In the genomic region with DNA sequence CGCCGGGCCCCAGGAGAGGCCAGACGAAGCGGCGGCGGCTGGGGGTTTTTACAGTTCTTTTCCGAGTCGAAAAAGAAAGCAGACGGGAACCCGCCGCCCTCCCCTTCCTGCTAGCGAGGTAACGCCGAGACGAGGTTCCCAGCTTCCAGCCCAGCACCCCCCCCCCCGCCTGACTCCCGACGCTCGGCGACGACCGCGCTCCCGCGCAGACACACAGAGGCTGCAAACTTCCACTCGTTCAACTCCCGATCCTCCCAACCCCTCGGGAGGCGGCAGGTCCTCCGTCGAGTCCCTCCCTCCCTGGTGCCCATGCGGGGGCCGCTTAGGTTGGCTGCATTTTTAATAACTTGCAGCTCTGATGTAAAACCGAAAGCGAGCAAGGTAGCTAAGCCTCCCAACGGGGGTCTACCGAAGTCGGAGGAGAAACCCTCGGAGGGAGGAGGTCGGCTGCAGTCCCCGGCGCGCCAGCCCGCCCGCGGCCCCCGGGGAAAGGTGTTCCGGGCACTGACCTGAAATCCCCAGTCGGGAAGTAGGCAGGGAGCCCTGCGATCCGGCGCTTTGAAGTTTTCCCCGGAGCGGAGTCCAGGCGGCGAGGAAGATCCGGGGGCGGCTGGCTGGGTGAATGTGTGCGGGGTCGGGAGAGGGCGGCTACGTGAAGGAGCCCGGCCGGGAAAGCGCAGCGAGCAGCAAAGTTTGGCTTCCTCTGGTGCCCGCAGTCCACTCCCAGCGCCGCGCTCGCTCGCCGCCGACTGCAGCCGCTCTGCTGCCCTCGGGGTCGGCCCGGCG, we compare ENCODE assay signal across 8 mouse cellular contexts.
DNase-seq lines count a peak whose midpoint lies in the region; ATAC-seq and TF ChIP-seq lines count a peak whose summit lies in the region.

No protein-coding gene starts in this region.

- no peak overlapping the region for H3K27ac ChIP-seq in bone marrow macrophage, adult 2 months (ENCODE audit: insufficient read depth, low read depth, low read length)
- H3K27ac ChIP-seq in forebrain, postnatal 0 days (ENCODE audit: low read depth, low read length): peak overlapping the region; percentile 84
- peak overlapping the region; percentile 59 for H3K27ac ChIP-seq in liver, embryonic 13.5 days
- peak overlapping the region; percentile 87 for H3K27ac ChIP-seq in neural tube, embryonic 11.5 days (ENCODE audit: low read depth, low read length)

- 0 out of 2 replicates have a peak, but pooled peaks cover 2% of the 10 kb centered on the region for H3K27me3 ChIP-seq in forebrain, postnatal 0 days (ENCODE audit: insufficient read depth, low read length)
- H3K27me3 ChIP-seq in liver, embryonic 13.5 days: peaks cover 96% of the 10 kb centered on the region
- H3K27me3 ChIP-seq in neural tube, embryonic 11.5 days (ENCODE audit: control insufficient read depth, insufficient read depth, low read length): peaks cover 60% of the 10 kb centered on the region

- ATAC-seq in forebrain, postnatal 0 days: peak; percentile 5; the same call in 1 of the 2 replicates
- peak; percentile 0; the same call in 1 of the 2 replicates for ATAC-seq in liver, embryonic 13.5 days (ENCODE audit: low read depth)
- no peak; the same call in 1 of the 2 replicates for ATAC-seq in neural tube, embryonic 11.5 days (ENCODE audit: insufficient read depth, low FRiP score, low TSS enrichment)

- no peaks in the 10 kb centered on the region for H3K36me3 ChIP-seq in forebrain, postnatal 0 days (ENCODE audit: insufficient read depth)
- H3K36me3 ChIP-seq in liver, embryonic 13.5 days: no peaks in the 10 kb centered on the region
- no peaks in the 10 kb centered on the region for H3K36me3 ChIP-seq in neural tube, embryonic 11.5 days (ENCODE audit: control insufficient read depth, insufficient read depth, low read length)

- WGBS in forebrain, postnatal 0 days: 6% methylated on average over 63 of the region's 79 CpGs
- WGBS in liver, embryonic 13.5 days (ENCODE audit: insufficient replicate concordance): 3% methylated on average over 65 of the region's 79 CpGs
- 3% methylated on average over 56 of the region's 79 CpGs for WGBS in neural tube, embryonic 11.5 days

- H3K4me1 ChIP-seq in bone marrow macrophage, adult 2 months (ENCODE audit: control insufficient read depth, insufficient read depth, low read length): peaks cover 2% of the 10 kb centered on the region; the same call in 1 of the 2 replicates
- no peaks in the 10 kb centered on the region for H3K4me1 ChIP-seq in forebrain, postnatal 0 days (ENCODE audit: insufficient read depth)
- peaks cover 40% of the 10 kb centered on the region for H3K4me1 ChIP-seq in liver, embryonic 13.5 days (replicated peaks)
- H3K4me1 ChIP-seq in neural tube, embryonic 11.5 days (ENCODE audit: control insufficient read depth, insufficient read depth, low read length): peaks cover 17% of the 10 kb centered on the region; the same call in 1 of the 2 replicates

- intact Hi-C loops in left cerebral cortex, postnatal 36 days (cut with DNase I): loop anchor here (2.0 to 5.0 kb wide), 2 partner anchors 73 to 277 kb away; no protein-coding TSS in a partner anchor
- intact Hi-C loops in left cerebral cortex, postnatal 4 days (cut with DNase I): loop anchor here (5.0 kb wide), 1 partner anchor 72 kb away; no protein-coding TSS in a partner anchor

- H3K9ac ChIP-seq in forebrain, postnatal 0 days: peak overlapping the region; percentile 58
- H3K9ac ChIP-seq in liver, embryonic 13.5 days: peak overlapping the region; percentile 81
- H3K9ac ChIP-seq in neural tube, embryonic 11.5 days (ENCODE audit: low read length): peak overlapping the region; percentile 81

- H3K9me3 ChIP-seq in forebrain, postnatal 0 days (ENCODE audit: low read length): no peaks in the 10 kb centered on the region
- no peaks in the 10 kb centered on the region for H3K9me3 ChIP-seq in liver, embryonic 13.5 days (replicated peaks)
- H3K9me3 ChIP-seq in neural tube, embryonic 11.5 days (ENCODE audit: control insufficient read depth, low read length): no peaks in the 10 kb centered on the region

- DNase-seq in left cerebral cortex, postnatal 36 days (ENCODE audit: low spot score in 2 of 2): peak; percentile 36 to 39
- DNase-seq in left cerebral cortex, postnatal 4 days: no peak
- DNase-seq in forebrain, postnatal 0 days: peak; percentile 34
- DNase-seq in induced T-regulatory cell, adult 2 months (ENCODE audit: low read depth): peak; percentile 79
- peak; percentile 17 for DNase-seq in liver, embryonic 13.5 days
- DNase-seq in neural tube, embryonic 11.5 days (ENCODE audit: low spot score): peak; percentile 36
- no peak for DNase-seq in frontal cortex, postnatal 25 days (ENCODE audit: low spot score in 2 of 2)

- H3K4me3 ChIP-seq in bone marrow macrophage, adult 2 months (ENCODE audit: insufficient read depth, low read length): peak overlapping the region; percentile 68
- H3K4me3 ChIP-seq in forebrain, postnatal 0 days (ENCODE audit: low read depth, low read length): peak overlapping the region; percentile 52
- peak overlapping the region; percentile 72 for H3K4me3 ChIP-seq in liver, embryonic 13.5 days (replicated peaks)
- H3K4me3 ChIP-seq in neural tube, embryonic 11.5 days (ENCODE audit: low read depth, low read length): peak overlapping the region; percentile 59

- TF ChIP-seq POLR2A in bone marrow macrophage, adult 2 months (IDR thresholded peaks at IDR 0.05; ENCODE audit: borderline replicate concordance, low read depth, low read length): no peak

- H3K4me2 ChIP-seq in forebrain, postnatal 0 days (ENCODE audit: low read depth): peak overlapping the region; percentile 68
- peak overlapping the region; percentile 91 for H3K4me2 ChIP-seq in liver, embryonic 13.5 days
- H3K4me2 ChIP-seq in neural tube, embryonic 11.5 days (ENCODE audit: low read depth): peak overlapping the region; percentile 70

- no peak for TF ChIP-seq CTCF in bone marrow macrophage, adult 2 months (IDR thresholded peaks at IDR 0.05; ENCODE audit: low read depth, low read length)
- no peak for TF ChIP-seq CTCF in forebrain, postnatal 0 days (IDR thresholded peaks at IDR 0.05; ENCODE audit: low read depth)

Comparison
In these comparisons a context has a peak if more than half of its experiments do, and no peak if none do; other contexts are left out.
1. DNase-seq: peak in left cerebral cortex, postnatal 36 days (2 of 2), forebrain, postnatal 0 days (single experiment), induced T-regulatory cell, adult 2 months (single experiment), liver, embryonic 13.5 days (single experiment) and neural tube, embryonic 11.5 days (single experiment); none in left cerebral cortex, postnatal 4 days (single experiment) and frontal cortex, postnatal 25 days (0 of 2).
2. Peak in every context shown above with its lines, with median percentiles within 50 percentile points of each other: H3K4me3 ChIP-seq, H3K4me2 ChIP-seq and H3K9ac ChIP-seq.